Mouse (Mus musculus) intestine, postnatal 0 days (tissue): ENCODE measurements around the gene Gnb3. TPM values are rescaled to one million over a fixed set of nuclear protein-coding genes. Genes with fewer than 3 reads are reported as not detected.

Experiments used
- ATAC-seq: fragments of 200-750 bp; cut with Nextera tagmentation; 2 replicates; pipeline ENCODE4 v1.8.0; 2017; ENCODE audit warnings: mild to moderate bottlenecking, moderate TSS enrichment, moderate library complexity
- H3K27ac ChIP-seq: fragments of 300-500 bp; sonication (generic); 2 replicates; pipeline ENCODE4 v1.5.1; 2014; ENCODE audit warnings: mild to moderate bottlenecking, low read depth, low read length, moderate library complexity
- H3K27me3 ChIP-seq: fragments of 300-500 bp; sonication (generic); replicated peaks from 2 replicates; pipeline ENCODE4 v1.6.1; 2014; ENCODE audit warnings: low read length, mixed read lengths; ENCODE audit not compliant: control insufficient read depth, insufficient read depth
- H3K36me3 ChIP-seq: fragments of 300-500 bp; sonication (generic); 2 replicates; pipeline ENCODE4 v1.6.1; 2014; ENCODE audit warnings: mild to moderate bottlenecking, moderate library complexity; ENCODE audit not compliant: control insufficient read depth, insufficient read depth
- H3K4me1 ChIP-seq: fragments of 300-500 bp; sonication (generic); replicated peaks from 2 replicates; pipeline ENCODE4 v1.6.1; 2014; ENCODE audit warnings: antibody characterized with exemption, low read length, mixed read lengths; ENCODE audit not compliant: control insufficient read depth, insufficient read depth
- H3K4me2 ChIP-seq: fragments of 300-500 bp; sonication (generic); replicated peaks from 2 replicates; pipeline ENCODE4 v1.6.1; 2014; ENCODE audit warnings: low read depth, mild to moderate bottlenecking, moderate library complexity
- H3K4me3 ChIP-seq: fragments of 300-500 bp; sonication (generic); 2 replicates; pipeline ENCODE4 v1.5.1; 2014; ENCODE audit warnings: low read depth, low read length
- H3K9ac ChIP-seq: fragments of 300-500 bp; sonication (generic); 2 replicates; pipeline ENCODE4 v1.6.1; 2014; ENCODE audit warnings: mild to moderate bottlenecking, low read depth, low read length
- H3K9me3 ChIP-seq: fragments of 300-500 bp; sonication (generic); 2 replicates; pipeline ENCODE4 v1.6.1; 2016; ENCODE audit warnings: mixed run types; ENCODE audit not compliant: control insufficient read depth
- CTCF ChIP-seq: sonication (generic); IDR thresholded peaks from 2 replicates; pipeline ENCODE4 v1.5.1; 2016; ENCODE audit warnings: low read depth, mild to moderate bottlenecking, control low read depth, antibody characterized with exemption, moderate library complexity
- WGBS: fragments of 180-500 bp; shearing (Covaris S2); extraction: QIAGEN DNeasy Blood & Tissue Kit; methylation state at CpG from one replicate; pipeline ENCODE4 v1.1.7; 2014; 5-methylcytosine and 5-hydroxymethylcytosine counted together
- polyA plus RNA-seq: library from polyadenylated mRNA; unstranded; fragments of >200 nt; fragmentation: Nextera tagmentation; extraction: Ambion mirVana; gene quantifications from 2 replicates; pipeline ENCODE4 v1.2.1, GENCODE M21; 2015

Gnb3 gene
- polyA plus RNA-seq, 1 experiment from 2014 or later, result 0.42 TPM

DNA sequence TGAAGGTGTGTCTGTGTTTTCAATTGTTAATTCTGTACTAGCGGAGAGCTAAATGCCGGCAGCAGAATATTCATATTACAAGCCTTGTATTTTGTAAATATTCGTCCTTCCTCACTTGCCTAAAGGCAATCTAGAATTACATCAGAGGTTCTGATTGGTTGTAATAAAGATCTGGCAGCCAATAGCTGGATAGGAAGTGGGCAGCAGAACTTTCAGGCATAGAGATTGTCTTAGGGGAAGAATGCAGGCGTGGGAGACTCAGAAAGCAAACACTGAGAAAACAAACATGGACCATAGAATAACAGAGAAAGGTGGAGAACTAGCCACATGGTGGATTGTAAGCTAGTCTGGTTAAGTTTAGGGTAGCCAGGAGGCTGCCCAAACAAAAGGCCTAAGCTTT lies 50.0 kb downstream of the Gnb3 start:
- Histone ChIP-seq H3K4me1 (no peaks in the 10 kb centered on the region), H3K27ac (no peak overlapping the region), H3K9ac (no peak overlapping the region), H3K27me3 (no peaks in the 10 kb centered on the region), H3K4me2 (no peak overlapping the region), H3K4me3 (no peak overlapping the region), H3K36me3 (no peaks in the 10 kb centered on the region), H3K9me3 (no peaks in the 10 kb centered on the region)
- WGBS, result 60% methylated on average over 4 of the region's 4 CpGs
- TF ChIP-seq CTCF, result no peak
- ATAC-seq, result no peak

DNA sequence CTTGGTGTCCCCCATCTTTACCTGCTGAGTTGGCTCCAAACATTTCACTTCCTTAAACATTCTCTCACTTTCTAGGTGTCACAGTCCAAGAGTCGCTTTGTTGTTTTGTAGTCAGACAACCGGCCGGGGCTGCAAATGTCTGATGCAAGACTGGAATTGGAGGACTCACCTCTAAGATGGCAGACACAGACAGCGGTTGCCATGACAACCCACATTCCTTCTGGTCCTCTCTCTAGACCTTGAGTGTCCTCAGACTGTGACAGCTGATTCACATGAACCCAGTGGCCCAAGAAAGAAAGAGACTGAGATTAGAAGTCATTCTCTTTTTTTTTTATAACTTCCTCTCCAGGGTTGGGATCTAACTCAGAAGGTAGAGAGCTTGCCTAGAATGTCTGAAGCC lies 50.6 kb downstream of the Gnb3 start:
- Histone ChIP-seq H3K4me1 (no peaks in the 10 kb centered on the region), H3K27me3 (no peaks in the 10 kb centered on the region), H3K27ac (no peak overlapping the region), H3K4me2 (no peak overlapping the region), H3K4me3 (no peak overlapping the region), H3K9me3 (no peaks in the 10 kb centered on the region), H3K9ac (no peak overlapping the region), H3K36me3 (no peaks in the 10 kb centered on the region)
- ATAC-seq, result peak; percentile 45; the same call in 1 of the 2 replicates
- WGBS, result 77% methylated on average over 4 of the region's 4 CpGs
- no peak for TF ChIP-seq CTCF

DNA sequence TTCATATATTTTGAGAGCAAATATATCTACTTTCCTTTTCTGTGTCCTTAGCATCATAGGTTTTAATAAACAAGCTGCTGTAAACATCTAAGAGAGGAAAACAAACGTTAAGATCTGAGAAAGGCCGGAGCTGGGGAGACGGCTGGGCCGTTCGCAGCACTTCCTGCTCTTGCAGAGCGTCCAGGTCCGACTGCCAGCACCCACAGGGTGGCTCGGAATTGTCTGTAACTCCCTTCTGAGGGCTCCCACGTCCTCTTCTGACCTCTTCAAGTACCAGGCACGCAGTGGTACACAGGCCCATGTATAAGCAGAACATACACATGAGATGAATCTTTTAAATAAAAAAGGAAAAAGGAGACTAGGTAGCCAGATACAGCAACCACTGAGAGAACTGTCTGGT lies 52.4 kb downstream of the Gnb3 start:
- Histone ChIP-seq H3K4me3 (no peak overlapping the region), H3K9ac (no peak overlapping the region), H3K4me2 (no peak overlapping the region), H3K36me3 (no peaks in the 10 kb centered on the region), H3K4me1 (no peaks in the 10 kb centered on the region), H3K27me3 (no peaks in the 10 kb centered on the region), H3K9me3 (no peaks in the 10 kb centered on the region), H3K27ac (no peak overlapping the region)
- no peak for TF ChIP-seq CTCF
- 65% methylated on average over 10 of the region's 10 CpGs for WGBS
- ATAC-seq, result no peak

DNA sequence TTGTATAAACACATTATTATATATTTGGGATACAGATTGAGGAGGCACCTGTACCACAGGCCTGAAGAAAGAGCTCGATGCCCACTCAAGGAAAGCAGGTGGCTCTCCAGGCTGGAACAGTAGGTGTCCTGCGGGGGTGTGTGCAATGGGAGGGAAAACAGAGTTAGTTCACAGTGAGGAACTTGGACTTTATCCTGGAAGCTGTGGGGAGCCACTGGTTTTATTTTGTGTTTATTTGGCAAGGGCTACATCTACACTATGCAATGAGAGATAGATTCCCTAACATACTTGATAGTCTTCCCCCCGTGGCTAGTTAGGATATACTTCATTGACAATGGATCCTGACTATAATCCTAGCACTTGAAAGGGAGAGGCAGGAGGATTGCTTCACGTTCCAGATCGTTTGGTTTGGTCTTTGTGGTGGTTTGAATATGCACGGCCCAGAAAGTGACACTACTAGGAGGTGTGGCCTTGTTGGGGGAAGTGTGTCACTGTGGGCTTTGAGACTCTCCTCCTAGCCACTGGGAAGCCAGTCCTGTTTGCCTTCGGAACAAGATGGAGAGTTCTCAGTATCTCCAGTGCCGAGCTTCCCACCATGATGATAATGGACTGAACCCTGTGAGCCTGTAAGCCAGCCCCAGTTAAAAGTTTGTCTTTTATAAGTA lies 53.2 kb downstream of the Gnb3 start:
- H3K27me3 ChIP-seq, result no peaks in the 10 kb centered on the region
- H3K4me1 ChIP-seq, result no peaks in the 10 kb centered on the region
- H3K27ac ChIP-seq, result no peak overlapping the region
- no peak overlapping the region for H3K4me2 ChIP-seq
- no peaks in the 10 kb centered on the region for H3K9me3 ChIP-seq
- H3K4me3 ChIP-seq, result no peak overlapping the region
- no peaks in the 10 kb centered on the region for H3K36me3 ChIP-seq
- no peak for ATAC-seq
- TF ChIP-seq CTCF, result no peak
- WGBS, result 48% methylated on average over 8 of the region's 8 CpGs
- no peak overlapping the region for H3K9ac ChIP-seq

Other genes with a start within 250 kb of the Gnb3 start
- gene C1s2, start 204.2 kb downstream of the Gnb3 start, polyA plus RNA-seq, result not detected in 2 replicates
- gene Lpcat3, start 177.2 kb downstream of the Gnb3 start, polyA plus RNA-seq, result 209 and 212 TPM in 2 replicates
- gene Emg1, start 128.1 kb downstream of the Gnb3 start, polyA plus RNA-seq, result 96.6 and 97.3 TPM in 2 replicates
- 249 and 255 TPM in 2 replicates for gene Phb2, start 127.9 kb downstream of the Gnb3 start, polyA plus RNA-seq
- 17.4 TPM in 2 replicates for gene Ptpn6, start 101.6 kb downstream of the Gnb3 start, polyA plus RNA-seq
- 238 and 259 TPM in 2 replicates for gene Grcc10, start 98.9 kb downstream of the Gnb3 start, polyA plus RNA-seq
- gene Gm45234, start 84.3 kb downstream of the Gnb3 start, polyA plus RNA-seq, result not detected in 2 replicates
- 7.6 and 8.4 TPM in 2 replicates for gene Atn1, start 83.8 kb downstream of the Gnb3 start, polyA plus RNA-seq
- gene Eno2, start 70.6 kb downstream of the Gnb3 start, polyA plus RNA-seq, result 3.5 and 4.6 TPM in 2 replicates
- 0.21 TPM in 1 of 2 replicates, not detected in the other for gene Lrrc23, start 60.5 kb downstream of the Gnb3 start, polyA plus RNA-seq
- 57.7 and 69.5 TPM in 2 replicates for gene Spsb2, start 31.6 kb downstream of the Gnb3 start, polyA plus RNA-seq
- gene Tpi1, start 26.0 kb downstream of the Gnb3 start, polyA plus RNA-seq, result 489 and 537 TPM in 2 replicates
- 44.8 and 45.0 TPM in 2 replicates for gene Usp5, start 10.8 kb downstream of the Gnb3 start, polyA plus RNA-seq
- gene Cdca3, start 10.7 kb downstream of the Gnb3 start, polyA plus RNA-seq, result 45.4 and 57.4 TPM in 2 replicates
- gene P3h3, start 17.5 kb upstream of the Gnb3 start, polyA plus RNA-seq, result 4.5 and 4.6 TPM in 2 replicates
- gene Gpr162, start 23.7 kb upstream of the Gnb3 start, polyA plus RNA-seq, result 0.46 and 0.64 TPM in 2 replicates
- 0.75 and 0.83 TPM in 2 replicates for gene Cd4, start 47.9 kb upstream of the Gnb3 start, polyA plus RNA-seq
- gene Lag3, start 71.4 kb upstream of the Gnb3 start, polyA plus RNA-seq, result 1.6 and 1.7 TPM in 2 replicates
- 167 and 169 TPM in 2 replicates for gene Ptms, start 79.8 kb upstream of the Gnb3 start, polyA plus RNA-seq
- gene Mlf2, start 91.1 kb upstream of the Gnb3 start, polyA plus RNA-seq, result 265 and 269 TPM in 2 replicates
- 105 and 110 TPM in 2 replicates for gene Cops7a, start 125.3 kb upstream of the Gnb3 start, polyA plus RNA-seq
- 1.8 and 2.1 TPM in 2 replicates for gene Pianp, start 156.4 kb upstream of the Gnb3 start, polyA plus RNA-seq
- gene Zfp384, start 168.9 kb upstream of the Gnb3 start, polyA plus RNA-seq, result 8.2 TPM in 2 replicates
- 65.4 and 70.1 TPM in 2 replicates for gene Ing4, start 199.5 kb upstream of the Gnb3 start, polyA plus RNA-seq
- gene Acrbp, start 209.4 kb upstream of the Gnb3 start, polyA plus RNA-seq, result 3.1 and 4.1 TPM in 2 replicates
- 9.2 and 9.9 TPM in 2 replicates for gene Lpar5, start 227.6 kb upstream of the Gnb3 start, polyA plus RNA-seq